Mouse (Mus musculus) frontal cortex, postnatal 25 days (tissue): Measurements from ENCODE around the gene Gcfc2.

Experiments
- DNase-seq, 2 experiments: peaks; one replicate each; pipeline ENCODE4 v3.0.0; 2022; ENCODE audit warnings: low spot score in 2 of 2

Gene Gcfc2

GRCm38 (mm10) chr6:81923523-81924142 lies at the start of gene Gcfc2:
Gcfc2 (plus strand) TSS chr6:81923669.
- DNase-seq = peak; percentile 93 to 95

- no peak for DNase-seq
Observed at GRCm38 (mm10) chr6:81895678-81896230, 27.7 kb upstream of the Gcfc2 start.

- DNase-seq = no peak
Observed at GRCm38 (mm10) chr6:81910302-81910855, 13.1 kb upstream of the Gcfc2 start.

GRCm38 (mm10) chr6:81911244-81911643 lies 12.2 kb upstream of the Gcfc2 start:
- DNase-seq = no peak

- no peak for DNase-seq
Observed at GRCm38 (mm10) chr6:81911713-81912112, 11.8 kb upstream of the Gcfc2 start.

- DNase-seq = no peak
Observed at GRCm38 (mm10) chr6:81912177-81912576, 11.3 kb upstream of the Gcfc2 start.

- DNase-seq = no peak
Observed at GRCm38 (mm10) chr6:81924304-81924703, 835 bp downstream of the Gcfc2 start.

- no peak for DNase-seq
Observed at GRCm38 (mm10) chr6:81929402-81929801, 5.9 kb downstream of the Gcfc2 start.

- DNase-seq = no peak
Observed at GRCm38 (mm10) chr6:81933281-81933680, 9.8 kb downstream of the Gcfc2 start.

GRCm38 (mm10) chr6:81941718-81942117 lies 18.2 kb downstream of the Gcfc2 start:
- no peak for DNase-seq

GRCm38 (mm10) chr6:81943281-81943680 lies 19.8 kb downstream of the Gcfc2 start:
- DNase-seq = no peak

- DNase-seq = no peak
Observed at GRCm38 (mm10) chr6:81944432-81944831, 21.0 kb downstream of the Gcfc2 start.

GRCm38 (mm10) chr6:81946906-81947305 lies 23.4 kb downstream of the Gcfc2 start:
- DNase-seq = no peak

- no peak for DNase-seq
Observed at GRCm38 (mm10) chr6:81955133-81955532, 31.7 kb downstream of the Gcfc2 start.

GRCm38 (mm10) chr6:81956399-81956798 lies 32.9 kb downstream of the Gcfc2 start:
- DNase-seq = no peak

GRCm38 (mm10) chr6:81957992-81958391 lies 34.5 kb downstream of the Gcfc2 start:
- DNase-seq = no peak

GRCm38 (mm10) chr6:81959866-81960265 lies 36.4 kb downstream of the Gcfc2 start:
- DNase-seq = no peak

- no peak for DNase-seq
Observed at GRCm38 (mm10) chr6:81960284-81960683, 36.8 kb downstream of the Gcfc2 start.

- peak; percentile 79 to 88 for DNase-seq
Observed at GRCm38 (mm10) chr6:81965296-81966067, 42.0 kb downstream of the Gcfc2 start, which contains the start of gene Mrpl19. Mrpl19 (minus strand) TSS chr6:81965958.

- DNase-seq = no peak
Observed at GRCm38 (mm10) chr6:81966068-81966544, 42.6 kb downstream of the Gcfc2 start.

- DNase-seq = no peak
Observed at GRCm38 (mm10) chr6:81971196-81971595, 47.7 kb downstream of the Gcfc2 start.

GRCm38 (mm10) chr6:81972595-81972994 lies 49.1 kb downstream of the Gcfc2 start:
- DNase-seq = no peak
